Mouse (Mus musculus) heart, embryonic 14.5 days (tissue): Measurements from ENCODE around the gene Gbp5. TPM values are rescaled to one million over a fixed set of nuclear protein-coding genes. Genes with fewer than 3 reads are reported as not detected.
"Not testable (repeated sequence)": the region's sequence is repeated elsewhere in the genome, so short reads cannot be mapped to it uniquely, and the experiment has no call there.

Experiments
- ATAC-seq: fragments of 200-750 bp; cut with Nextera tagmentation; 2 replicates; pipeline ENCODE4 v1.8.0; 2017; ENCODE audit warnings: low read depth, moderate TSS enrichment; ENCODE audit not compliant: insufficient number of reproducible peaks, insufficient read depth, low FRiP score
- H3K27ac ChIP-seq, 2 experiments: fragments of 200-500 bp in 1 of 2; fragments of 300-500 bp in 1 of 2; sonication (generic) in 1 of 2; replicated peaks in 1 of 2; 2 replicates each; pipeline ENCODE4 v1.5.1; 2012 to 2014; ENCODE audit warnings: low read depth in 2 of 2, low read length in 2 of 2, control low read depth in 1 of 2, mild to moderate bottlenecking in 1 of 2, mixed read lengths in 1 of 2; ENCODE audit not compliant: control insufficient read depth in 1 of 2, insufficient read depth in 1 of 2
- H3K27me3 ChIP-seq: fragments of 300-500 bp; sonication (generic); 2 replicates; pipeline ENCODE4 v1.6.1; 2014; ENCODE audit warnings: mild to moderate bottlenecking, low read length, control low read depth; ENCODE audit not compliant: control insufficient read depth, insufficient read depth
- H3K36me3 ChIP-seq: fragments of 300-500 bp; sonication (generic); 2 replicates; pipeline ENCODE4 v1.6.1; 2014; ENCODE audit warnings: mild to moderate bottlenecking, control low read depth, low read length, mixed read lengths; ENCODE audit not compliant: control insufficient read depth, insufficient read depth
- H3K4me1 ChIP-seq, 2 experiments: fragments of 200-500 bp in 1 of 2; fragments of 300-500 bp in 1 of 2; sonication (generic) in 1 of 2; 2 replicates each; pipeline ENCODE4 v1.6.1; 2012 to 2014; ENCODE audit warnings: low read length in 2 of 2, control low read depth in 1 of 2, mixed read lengths in 1 of 2; ENCODE audit not compliant: control insufficient read depth in 2 of 2, insufficient read depth in 2 of 2
- H3K4me2 ChIP-seq: fragments of 300-500 bp; sonication (generic); 2 replicates; pipeline ENCODE4 v1.6.1; 2014; ENCODE audit warnings: mild to moderate bottlenecking, low read length
- H3K4me3 ChIP-seq, 2 experiments: fragments of 200-500 bp in 1 of 2; fragments of 300-500 bp in 1 of 2; sonication (generic) in 1 of 2; 2 replicates each; pipeline ENCODE4 v1.5.1; 2012 to 2014; ENCODE audit warnings: low read length in 2 of 2, mild to moderate bottlenecking in 2 of 2, control low read depth in 1 of 2, low read depth in 1 of 2, moderate library complexity in 1 of 2; ENCODE audit not compliant: control insufficient read depth in 1 of 2, insufficient read depth in 1 of 2
- H3K9ac ChIP-seq: fragments of 300-500 bp; sonication (generic); 2 replicates; pipeline ENCODE4 v1.6.1; 2014; ENCODE audit warnings: mild to moderate bottlenecking, low read length
- H3K9me3 ChIP-seq: fragments of 300-500 bp; sonication (generic); 2 replicates; pipeline ENCODE4 v1.6.1; 2016; ENCODE audit warnings: low read length, control low read depth; ENCODE audit not compliant: control insufficient read depth
- WGBS: fragments of 180-500 bp; shearing (Covaris S2); extraction: QIAGEN DNeasy Blood & Tissue Kit; methylation state at CpG from one replicate; pipeline ENCODE4 v1.1.7; 2014; 5-methylcytosine and 5-hydroxymethylcytosine counted together
- polyA plus RNA-seq: library from polyadenylated mRNA; unstranded; fragments of >200 nt; fragmentation: Nextera tagmentation; extraction: Ambion mirVana; gene quantifications from 2 replicates; pipeline ENCODE4 v1.2.1, GENCODE M21; 2014

Gbp5 gene
- polyA plus RNA-seq, 1 experiment from 2014 or later, result 0.34 TPM

- 70% methylated on average over 7 of the region's 7 CpGs for WGBS
- Histone ChIP-seq H3K4me3 (no peak overlapping the region), H3K4me2 (no peak overlapping the region), H3K9ac (no peak overlapping the region), H3K36me3 (no peaks in the 10 kb centered on the region), H3K9me3 (no peaks in the 10 kb centered on the region), H3K27ac (no peak overlapping the region), H3K4me1 (no peaks in the 10 kb centered on the region), H3K27me3 (no peaks in the 10 kb centered on the region)
- no peak for ATAC-seq
These were observed 67.9 kb downstream of the Gbp5 start for GRCm38 (mm10) chr3:142561666-142562065.

DNA sequence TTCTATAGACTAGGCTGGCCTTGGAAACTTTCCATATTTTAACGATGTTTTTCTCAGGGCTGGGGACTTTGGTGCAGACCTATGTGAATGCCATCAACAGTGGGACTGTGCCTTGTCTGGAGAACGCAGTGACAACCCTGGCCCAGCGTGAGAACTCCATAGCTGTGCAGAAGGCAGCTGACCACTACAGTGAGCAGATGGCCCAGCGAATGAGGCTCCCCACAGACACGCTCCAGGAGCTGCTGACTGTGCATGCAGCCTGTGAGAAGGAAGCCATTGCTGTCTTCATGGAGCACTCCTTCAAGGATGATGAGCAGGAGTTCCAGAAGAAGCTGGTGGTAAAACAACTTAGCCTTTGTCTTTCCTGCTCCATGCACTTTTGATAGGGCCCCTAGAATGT is 73.7 kb downstream of the Gbp5 start:
- not testable (repeated sequence) for H3K4me2 ChIP-seq, H3K36me3 ChIP-seq, H3K27ac ChIP-seq, ATAC-seq, H3K27me3 ChIP-seq, H3K9me3 ChIP-seq, H3K4me3 ChIP-seq, H3K4me1 ChIP-seq, H3K9ac ChIP-seq
- 51% methylated on average over 5 of the region's 5 CpGs for WGBS

GRCm38 (mm10) chr3:142570738-142571137 is 77.0 kb downstream of the Gbp5 start:
- Histone ChIP-seq H3K4me2 (no peak overlapping the region), H3K36me3 (no peaks in the 10 kb centered on the region), H3K27ac (no peak overlapping the region), H3K27me3 (no peaks in the 10 kb centered on the region), H3K4me1 (no peaks in the 10 kb centered on the region), H3K9ac (no peak overlapping the region), H3K9me3 (no peaks in the 10 kb centered on the region), H3K4me3 (no peak overlapping the region)
- 87% methylated on average over 4 of the region's 4 CpGs for WGBS
- no peak for ATAC-seq

Other genes starting within 250 kb of the Gbp5 start
- 241 and 266 TPM in 2 replicates for gene Pdlim5, start 98.3 kb upstream of the Gbp5 start, polyA plus RNA-seq
- gene Gbp7, start 36.4 kb downstream of the Gbp5 start, polyA plus RNA-seq, result 2.9 and 3.6 TPM in 2 replicates
- 1.8 and 3.1 TPM in 2 replicates for gene Gbp3, start 66.0 kb downstream of the Gbp5 start, polyA plus RNA-seq
- gene Gbp2b, start 100.9 kb downstream of the Gbp5 start, polyA plus RNA-seq, result 0.09 TPM in 1 of 2 replicates, not detected in the other
- gene Gbp2, start 126.6 kb downstream of the Gbp5 start, polyA plus RNA-seq, result 2.3 and 2.4 TPM in 2 replicates
- 9.7 and 11.1 TPM in 2 replicates for gene Kyat3, start 207.1 kb downstream of the Gbp5 start, polyA plus RNA-seq